Mouse (Mus musculus): ENCODE measurements at regions not wholly inside any gene's neighbourhood (a gene's known extent, or its start where the extent isn't known, plus 50 kb on each side); places are given as distances from the start of the nearest gene placed in this dataset.

GRCm38 (mm10) chr1:146322862-146323261, 171.7 kb upstream of the Brinp3 start:
- no peak overlapping the region for H3K27ac ChIP-seq (ENCODE audit: low read depth, low read length)
- no peaks in the 10 kb centered on the region for H3K27me3 ChIP-seq (ENCODE audit: control insufficient read depth, insufficient read depth, low read length)
- no peaks in the 10 kb centered on the region for H3K9me3 ChIP-seq (ENCODE audit: control insufficient read depth, low read length)
- H3K9ac ChIP-seq (ENCODE audit: low read length): no peak overlapping the region
- no peaks in the 10 kb centered on the region for H3K36me3 ChIP-seq (ENCODE audit: control insufficient read depth, insufficient read depth, low read length)
- DNase-seq (ENCODE audit: low spot score) (no peak), ATAC-seq (ENCODE audit: insufficient read depth, low FRiP score, low TSS enrichment) (no peak)
- no peak overlapping the region for H3K4me3 ChIP-seq (ENCODE audit: low read depth, low read length)
- H3K4me1 ChIP-seq (ENCODE audit: control insufficient read depth, insufficient read depth, low read length): no peaks in the 10 kb centered on the region
- H3K4me2 ChIP-seq (ENCODE audit: low read depth): no peak overlapping the region

DNA sequence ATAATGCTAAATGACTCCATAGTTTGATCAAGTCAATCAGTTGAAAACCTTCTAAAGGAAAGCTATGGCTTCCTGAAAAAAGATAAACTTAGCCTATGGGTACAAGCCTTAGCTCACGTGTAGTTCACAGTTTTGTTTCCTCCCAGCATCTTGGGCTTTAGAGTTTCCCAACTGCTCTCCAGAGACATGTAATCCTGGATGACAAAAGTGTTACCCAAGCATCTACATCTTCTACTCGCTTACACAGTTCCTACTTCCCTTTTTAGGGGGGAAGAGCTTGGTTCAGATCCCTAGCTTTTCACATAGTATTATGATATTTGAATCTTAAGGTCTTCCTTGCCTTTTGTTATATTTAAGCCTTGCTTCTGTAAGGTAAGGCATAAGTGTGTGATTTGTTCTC, 157.5 kb upstream of the Brinp3 start:
- Histone ChIP-seq H3K9me3 (ENCODE audit: control insufficient read depth, low read length) (no peaks in the 10 kb centered on the region), H3K9ac (ENCODE audit: low read length) (no peak overlapping the region), H3K4me1 (ENCODE audit: control insufficient read depth, insufficient read depth, low read length) (no peaks in the 10 kb centered on the region), H3K27ac (ENCODE audit: low read depth, low read length) (no peak overlapping the region), H3K4me3 (ENCODE audit: low read depth, low read length) (no peak overlapping the region), H3K27me3 (ENCODE audit: control insufficient read depth, insufficient read depth, low read length) (no peaks in the 10 kb centered on the region), H3K4me2 (ENCODE audit: low read depth) (no peak overlapping the region), H3K36me3 (ENCODE audit: control insufficient read depth, insufficient read depth, low read length) (no peaks in the 10 kb centered on the region)
- WGBS: 89% methylated on average over 2 of the region's 2 CpGs
- ATAC-seq (ENCODE audit: insufficient read depth, low FRiP score, low TSS enrichment) (no peak), DNase-seq (ENCODE audit: low spot score) (no peak)

GRCm38 (mm10) chr1:146356964-146357363, 137.6 kb upstream of the Brinp3 start:
- no peak overlapping the region for H3K9ac ChIP-seq (ENCODE audit: low read length)
- H3K4me3 ChIP-seq (ENCODE audit: low read depth, low read length): no peak overlapping the region
- H3K9me3 ChIP-seq (ENCODE audit: control insufficient read depth, low read length): no peaks in the 10 kb centered on the region
- H3K4me1 ChIP-seq (ENCODE audit: control insufficient read depth, insufficient read depth, low read length): no peaks in the 10 kb centered on the region
- H3K27me3 ChIP-seq (ENCODE audit: control insufficient read depth, insufficient read depth, low read length): no peaks in the 10 kb centered on the region
- no peak overlapping the region for H3K27ac ChIP-seq (ENCODE audit: low read depth, low read length)
- no peak overlapping the region for H3K4me2 ChIP-seq (ENCODE audit: low read depth)
- DNase-seq (ENCODE audit: low spot score) (no peak), ATAC-seq (ENCODE audit: insufficient read depth, low FRiP score, low TSS enrichment) (no peak)
- no peaks in the 10 kb centered on the region for H3K36me3 ChIP-seq (ENCODE audit: control insufficient read depth, insufficient read depth, low read length)
- 81% methylated on average over 1 of the region's 1 CpGs for WGBS

DNA sequence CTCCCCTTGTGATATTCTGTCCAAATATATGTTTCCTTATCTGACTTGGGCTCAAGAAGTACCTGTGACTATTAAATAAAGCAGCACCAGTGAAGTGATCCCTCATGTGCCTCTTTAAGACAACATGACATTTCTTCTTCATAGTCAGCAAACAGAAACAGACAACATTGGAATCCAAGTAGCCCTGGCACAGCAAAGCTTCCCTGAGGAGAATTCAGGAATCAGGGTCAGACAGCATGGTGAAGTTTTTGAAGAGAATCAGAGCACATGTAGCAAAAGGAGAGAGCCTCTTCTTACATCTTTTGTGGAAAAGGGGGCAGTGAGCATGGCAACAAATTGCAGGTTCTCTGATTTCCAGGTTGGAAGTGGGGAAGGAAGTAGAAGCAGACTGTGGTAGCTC, 136.3 kb upstream of the Brinp3 start:
- no peak overlapping the region for H3K4me2 ChIP-seq (ENCODE audit: low read depth)
- H3K4me1 ChIP-seq (ENCODE audit: control insufficient read depth, insufficient read depth, low read length): no peaks in the 10 kb centered on the region
- no peak for DNase-seq (ENCODE audit: low spot score)
- H3K4me3 ChIP-seq (ENCODE audit: low read depth, low read length): no peak overlapping the region
- no peak for ATAC-seq (ENCODE audit: insufficient read depth, low FRiP score, low TSS enrichment)
- H3K36me3 ChIP-seq (ENCODE audit: control insufficient read depth, insufficient read depth, low read length): no peaks in the 10 kb centered on the region
- no peak overlapping the region for H3K9ac ChIP-seq (ENCODE audit: low read length)
- H3K9me3 ChIP-seq (ENCODE audit: control insufficient read depth, low read length): no peaks in the 10 kb centered on the region
- no peak overlapping the region for H3K27ac ChIP-seq (ENCODE audit: low read depth, low read length)
- no peaks in the 10 kb centered on the region for H3K27me3 ChIP-seq (ENCODE audit: control insufficient read depth, insufficient read depth, low read length)

DNA sequence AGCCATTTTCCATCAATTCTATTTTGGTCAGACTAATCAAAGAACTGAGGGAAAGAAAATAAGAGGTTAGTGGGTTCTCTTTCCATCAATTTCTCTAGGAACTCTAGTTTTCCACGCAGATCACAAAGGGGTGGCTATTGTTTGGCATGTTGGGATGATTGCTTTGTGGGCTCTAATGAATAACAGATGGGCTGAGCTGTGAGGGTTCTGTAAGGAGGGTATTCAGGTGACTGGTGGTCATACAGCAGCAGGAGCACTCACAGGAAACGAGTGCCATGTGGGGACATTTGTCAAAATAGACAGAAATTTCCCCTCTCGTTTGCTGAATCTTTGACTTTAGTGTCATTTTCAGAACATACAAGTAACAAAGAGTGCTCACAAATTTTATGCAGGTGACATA, 134.9 kb upstream of the Brinp3 start:
- Histone ChIP-seq H3K4me2 (ENCODE audit: low read depth) (no peak overlapping the region), H3K36me3 (ENCODE audit: control insufficient read depth, insufficient read depth, low read length) (no peaks in the 10 kb centered on the region), H3K9ac (ENCODE audit: low read length) (no peak overlapping the region), H3K9me3 (ENCODE audit: control insufficient read depth, low read length) (no peaks in the 10 kb centered on the region), H3K4me1 (ENCODE audit: control insufficient read depth, insufficient read depth, low read length) (no peaks in the 10 kb centered on the region), H3K27ac (ENCODE audit: low read depth, low read length) (no peak overlapping the region), H3K4me3 (ENCODE audit: low read depth, low read length) (no peak overlapping the region), H3K27me3 (ENCODE audit: control insufficient read depth, insufficient read depth, low read length) (no peaks in the 10 kb centered on the region)
- no peak for ATAC-seq (ENCODE audit: insufficient read depth, low FRiP score, low TSS enrichment)
- 31% methylated on average over 3 of the region's 3 CpGs for WGBS
- peak; percentile 10 for DNase-seq (ENCODE audit: low spot score)

DNA sequence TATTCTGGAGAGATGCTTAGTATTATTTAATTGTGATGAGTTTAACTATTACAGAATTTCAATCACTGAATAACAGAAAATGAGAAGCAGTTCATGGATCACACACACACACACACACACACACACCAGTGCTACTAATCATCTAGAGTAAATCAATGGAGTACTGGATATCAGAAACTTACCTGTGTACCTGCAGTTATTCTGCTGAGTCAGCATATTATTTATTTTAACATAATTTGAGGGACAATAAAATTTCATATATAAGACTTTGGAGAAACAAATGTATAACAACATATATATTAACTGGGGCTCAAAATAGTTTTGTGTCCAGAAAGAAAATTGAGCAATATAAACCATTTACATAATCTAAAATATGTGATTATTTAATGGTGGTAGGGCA, 134.4 kb upstream of the Brinp3 start:
- Histone ChIP-seq H3K9ac (ENCODE audit: low read length) (no peak overlapping the region), H3K27ac (ENCODE audit: low read depth, low read length) (no peak overlapping the region), H3K4me3 (ENCODE audit: low read depth, low read length) (no peak overlapping the region), H3K27me3 (ENCODE audit: control insufficient read depth, insufficient read depth, low read length) (no peaks in the 10 kb centered on the region), H3K4me1 (ENCODE audit: control insufficient read depth, insufficient read depth, low read length) (no peaks in the 10 kb centered on the region), H3K9me3 (ENCODE audit: control insufficient read depth, low read length) (no peaks in the 10 kb centered on the region), H3K36me3 (ENCODE audit: control insufficient read depth, insufficient read depth, low read length) (no peaks in the 10 kb centered on the region), H3K4me2 (ENCODE audit: low read depth) (no peak overlapping the region)
- DNase-seq (ENCODE audit: low spot score) (no peak), ATAC-seq (ENCODE audit: insufficient read depth, low FRiP score, low TSS enrichment) (no peak)

- H3K9ac ChIP-seq (ENCODE audit: low read length): no peak overlapping the region
- no peaks in the 10 kb centered on the region for H3K4me1 ChIP-seq (ENCODE audit: control insufficient read depth, insufficient read depth, low read length)
- no peak overlapping the region for H3K4me3 ChIP-seq (ENCODE audit: low read depth, low read length)
- DNase-seq (ENCODE audit: low spot score) (no peak), ATAC-seq (ENCODE audit: insufficient read depth, low FRiP score, low TSS enrichment) (no peak)
- no peak overlapping the region for H3K27ac ChIP-seq (ENCODE audit: low read depth, low read length)
- no peaks in the 10 kb centered on the region for H3K9me3 ChIP-seq (ENCODE audit: control insufficient read depth, low read length)
- 82% methylated on average over 2 of the region's 2 CpGs for WGBS
- no peaks in the 10 kb centered on the region for H3K27me3 ChIP-seq (ENCODE audit: control insufficient read depth, insufficient read depth, low read length)
- no peak overlapping the region for H3K4me2 ChIP-seq (ENCODE audit: low read depth)
- H3K36me3 ChIP-seq (ENCODE audit: control insufficient read depth, insufficient read depth, low read length): no peaks in the 10 kb centered on the region
Measured at GRCm38 (mm10) chr1:146363777-146364176, 130.8 kb upstream of the Brinp3 start.
